Mouse (Mus musculus): ENCODE measurements around the gene Syce2.
A peak's percentile ranks its signal among the peaks of the same experiment; 100 is the strongest.
"Not testable (repeated sequence)": the region's sequence is repeated elsewhere in the genome, so short reads cannot be mapped to it uniquely, and the experiment has no call there.

Syce2 gene

GRCm38 (mm10) chr8:84901752-84902151 is 29.8 kb downstream of the Syce2 start, which contains the start of gene Klf1:
TSS of gene Klf1 (plus strand) at chr8:84901928.
- DNase-seq (ENCODE audit: low spot score in 2 of 2), result no peak

- no peak for DNase-seq (ENCODE audit: low spot score in 2 of 2)
Measured at GRCm38 (mm10) chr8:84902367-84902919, 30.5 kb downstream of the Syce2 start.

- peak; percentile 86 to 91 for DNase-seq (ENCODE audit: low spot score in 2 of 2)
Measured at GRCm38 (mm10) chr8:84902920-84903661, 31.2 kb downstream of the Syce2 start.

GRCm38 (mm10) chr8:84904351-84904750 is 32.4 kb downstream of the Syce2 start:
- DNase-seq (ENCODE audit: low spot score in 2 of 2), result no peak

GRCm38 (mm10) chr8:84907037-84907436 is 35.1 kb downstream of the Syce2 start:
- no peak for DNase-seq (ENCODE audit: low spot score in 2 of 2)

GRCm38 (mm10) chr8:84907493-84907892 is 35.6 kb downstream of the Syce2 start:
- no peak for DNase-seq (ENCODE audit: low spot score in 2 of 2)

GRCm38 (mm10) chr8:84907979-84908378 is 36.1 kb downstream of the Syce2 start:
- DNase-seq (ENCODE audit: low spot score in 2 of 2), result not testable (repeated sequence)

GRCm38 (mm10) chr8:84908421-84909161 is 36.7 kb downstream of the Syce2 start, which contains the start of gene Dnase2a:
TSS of gene Dnase2a (plus strand) at chr8:84908560.
- DNase-seq (ENCODE audit: low spot score in 2 of 2), result peak; percentile 94 to 97

GRCm38 (mm10) chr8:84909162-84909767 is 37.4 kb downstream of the Syce2 start:
- DNase-seq (ENCODE audit: low spot score in 2 of 2), result no peak

GRCm38 (mm10) chr8:84909949-84910348 is 38.0 kb downstream of the Syce2 start:
- DNase-seq (ENCODE audit: low spot score in 2 of 2), result no peak

GRCm38 (mm10) chr8:84910551-84910950 is 38.6 kb downstream of the Syce2 start:
- no peak for DNase-seq (ENCODE audit: low spot score in 2 of 2)

- DNase-seq (ENCODE audit: low spot score in 2 of 2), result no peak
Measured at GRCm38 (mm10) chr8:84911854-84912253, 39.9 kb downstream of the Syce2 start.

- DNase-seq (ENCODE audit: low spot score in 2 of 2), result no peak
Measured at GRCm38 (mm10) chr8:84912391-84912790, 40.5 kb downstream of the Syce2 start.

- peak; percentile 66 to 74 for DNase-seq (ENCODE audit: low spot score in 2 of 2)
Measured at GRCm38 (mm10) chr8:84912895-84913501, 41.1 kb downstream of the Syce2 start.

GRCm38 (mm10) chr8:84913502-84913900 is 41.6 kb downstream of the Syce2 start:
- DNase-seq (ENCODE audit: low spot score in 2 of 2), result no peak

GRCm38 (mm10) chr8:84913960-84914359 is 42.0 kb downstream of the Syce2 start:
- DNase-seq (ENCODE audit: low spot score in 2 of 2), result no peak

- DNase-seq (ENCODE audit: low spot score in 2 of 2), result no peak
Measured at GRCm38 (mm10) chr8:84915269-84915668, 43.4 kb downstream of the Syce2 start.

- no peak for DNase-seq (ENCODE audit: low spot score in 2 of 2)
Measured at GRCm38 (mm10) chr8:84917781-84918180, 45.9 kb downstream of the Syce2 start.

- no peak for DNase-seq (ENCODE audit: low spot score in 2 of 2)
Measured at GRCm38 (mm10) chr8:84918646-84919045, 46.7 kb downstream of the Syce2 start.

GRCm38 (mm10) chr8:84921596-84921995 is 49.7 kb downstream of the Syce2 start:
- DNase-seq (ENCODE audit: low spot score in 2 of 2), result no peak

GRCm38 (mm10) chr8:84925557-84925956 is 53.6 kb downstream of the Syce2 start:
- no peak for DNase-seq (ENCODE audit: low spot score in 2 of 2)

GRCm38 (mm10) chr8:84927513-84927912 is 55.6 kb downstream of the Syce2 start:
- no peak for DNase-seq (ENCODE audit: low spot score in 2 of 2)

Measured in urinary bladder, postnatal 36 days (tissue).